Mouse (Mus musculus): ENCODE measurements around the gene Map3k20.

Map3k20 gene

DNA sequence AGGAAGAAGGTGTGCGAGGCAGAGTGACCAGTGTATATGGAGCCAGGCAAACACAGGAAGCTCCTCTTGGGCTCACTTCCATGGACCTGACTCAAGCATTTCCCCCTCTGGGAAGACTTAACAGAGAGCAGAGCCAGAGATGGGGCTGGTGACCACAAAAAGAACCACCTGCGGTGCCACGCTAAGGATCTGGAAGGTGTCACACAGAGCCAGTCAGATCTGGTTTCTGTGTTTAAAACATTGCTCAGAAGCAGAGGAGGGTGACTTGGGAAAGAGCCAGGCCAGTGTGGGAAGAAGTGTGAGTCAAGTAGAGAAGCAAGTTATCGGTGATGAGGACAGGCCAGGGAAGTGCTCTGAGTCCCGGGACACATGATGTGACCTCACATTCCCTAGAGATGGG is 135.1 kb downstream of the Map3k20 start:
- DNase-seq (ENCODE audit: low spot score in 2 of 2) = no peak

- no peak for DNase-seq (ENCODE audit: low spot score in 2 of 2)
Observed at GRCm38 (mm10) chr2:72424656-72425055, 139.2 kb downstream of the Map3k20 start.

DNA sequence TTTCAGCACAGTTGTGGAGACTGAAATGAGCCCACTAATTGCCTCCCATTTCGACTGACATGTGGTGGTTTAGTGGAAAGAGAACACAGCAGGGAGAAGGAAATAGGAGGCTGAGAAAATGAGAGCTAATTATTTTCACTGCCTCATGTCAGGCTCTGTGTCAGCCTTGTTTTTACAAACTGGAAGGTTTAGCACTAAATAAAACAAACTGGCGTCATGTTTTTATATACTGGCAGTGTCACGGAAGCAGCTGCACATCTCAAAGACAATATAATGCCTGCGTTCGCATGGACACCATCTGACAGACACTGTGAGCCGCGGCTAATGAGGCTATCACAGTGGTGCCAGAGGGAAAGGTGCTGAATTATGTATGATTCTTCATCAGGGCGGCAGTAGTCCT is 141.3 kb downstream of the Map3k20 start:
- DNase-seq (ENCODE audit: low spot score in 2 of 2) = peak in 1 of 2 experiments; percentile 21

GRCm38 (mm10) chr2:72427288-72427687 is 141.9 kb downstream of the Map3k20 start:
- DNase-seq (ENCODE audit: low spot score in 2 of 2) = no peak

GRCm38 (mm10) chr2:72438941-72439533 is 153.6 kb downstream of the Map3k20 start:
- DNase-seq (ENCODE audit: low spot score in 2 of 2) = no peak

DNA sequence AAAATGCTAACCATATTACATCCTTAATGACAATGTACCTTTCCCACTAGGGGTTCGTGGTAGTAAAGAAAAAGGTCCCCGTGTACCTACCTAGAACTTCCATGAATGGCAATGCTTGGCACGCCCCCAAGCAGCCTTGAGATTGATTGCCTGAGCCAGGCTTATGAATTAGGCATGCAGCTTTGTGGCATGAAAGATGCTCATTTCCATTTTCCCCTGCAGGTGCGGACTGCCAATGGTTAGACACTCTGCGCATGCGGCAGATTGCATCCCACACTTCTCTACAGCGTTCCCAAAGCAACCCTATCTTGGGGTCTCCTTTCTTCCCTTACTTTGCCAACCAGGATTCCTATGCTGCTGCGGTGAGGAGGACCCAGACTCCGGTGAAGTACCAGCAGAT is 155.6 kb downstream of the Map3k20 start:
- no peak for DNase-seq (ENCODE audit: low spot score in 2 of 2)

DNA sequence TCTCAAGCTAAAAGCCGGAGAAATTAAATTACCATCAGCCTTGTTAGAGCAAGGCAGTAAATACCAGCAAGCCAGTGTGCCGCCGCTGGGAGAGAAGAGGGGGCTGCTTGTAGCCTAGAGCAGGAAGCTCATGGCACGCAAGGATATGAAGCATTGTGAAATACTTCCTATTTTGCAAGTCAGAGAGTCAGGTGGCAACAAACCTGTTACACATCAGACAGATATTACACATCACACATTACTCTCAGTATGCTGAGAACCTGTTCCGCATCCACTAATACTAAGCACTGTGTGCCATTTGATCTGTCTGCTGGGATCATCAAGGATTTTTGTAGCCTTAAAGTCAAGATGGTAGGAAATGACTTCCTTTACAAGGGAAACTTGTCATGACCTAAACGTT is 157.4 kb downstream of the Map3k20 start:
- no peak for DNase-seq (ENCODE audit: low spot score in 2 of 2)

DNA sequence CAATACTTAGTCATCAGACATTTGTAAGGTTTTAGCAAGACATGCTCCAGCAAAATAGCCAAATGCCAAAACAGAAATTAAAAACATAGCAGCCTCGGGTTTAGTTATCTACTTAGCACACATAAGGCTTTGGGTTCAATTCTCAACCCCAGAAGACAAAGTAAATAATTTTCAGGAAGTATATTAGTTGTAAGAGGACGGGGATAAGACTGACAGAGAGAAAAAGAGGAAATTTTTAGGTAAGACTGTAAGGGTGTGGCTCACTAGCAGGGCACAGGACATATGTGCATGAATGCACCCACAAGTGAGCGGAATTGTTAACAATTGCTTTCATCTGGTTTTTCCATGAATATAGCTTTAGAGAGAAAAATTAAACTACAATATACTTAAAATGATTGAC is 158.5 kb downstream of the Map3k20 start:
- no peak for DNase-seq (ENCODE audit: low spot score in 2 of 2)

GRCm38 (mm10) chr2:72446106-72446505 is 160.7 kb downstream of the Map3k20 start:
- DNase-seq (ENCODE audit: low spot score in 2 of 2) = no peak

- DNase-seq (ENCODE audit: low spot score in 2 of 2) = no peak
Observed at GRCm38 (mm10) chr2:72446615-72447014, 161.2 kb downstream of the Map3k20 start.

DNA sequence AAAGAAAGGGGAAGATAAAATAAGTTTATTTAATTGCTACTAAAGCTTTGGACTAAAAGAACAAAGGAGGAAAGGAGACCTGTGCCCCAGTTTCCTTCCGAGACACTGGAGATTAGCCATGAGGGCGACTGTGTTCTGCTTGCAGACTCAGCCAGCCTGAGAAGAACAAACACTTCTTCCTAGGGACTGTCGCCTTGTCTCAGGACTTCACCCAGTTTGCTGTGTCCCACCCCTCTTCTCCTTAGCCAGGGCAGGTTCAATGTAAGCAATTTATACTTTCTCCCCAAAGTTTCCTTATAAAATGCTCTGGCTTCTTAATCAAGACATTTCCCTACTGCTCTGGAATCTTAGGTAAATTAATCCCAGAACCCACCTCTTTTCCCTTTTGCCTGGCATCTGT is 168.1 kb downstream of the Map3k20 start:
- no peak for DNase-seq (ENCODE audit: low spot score in 2 of 2)

DNA sequence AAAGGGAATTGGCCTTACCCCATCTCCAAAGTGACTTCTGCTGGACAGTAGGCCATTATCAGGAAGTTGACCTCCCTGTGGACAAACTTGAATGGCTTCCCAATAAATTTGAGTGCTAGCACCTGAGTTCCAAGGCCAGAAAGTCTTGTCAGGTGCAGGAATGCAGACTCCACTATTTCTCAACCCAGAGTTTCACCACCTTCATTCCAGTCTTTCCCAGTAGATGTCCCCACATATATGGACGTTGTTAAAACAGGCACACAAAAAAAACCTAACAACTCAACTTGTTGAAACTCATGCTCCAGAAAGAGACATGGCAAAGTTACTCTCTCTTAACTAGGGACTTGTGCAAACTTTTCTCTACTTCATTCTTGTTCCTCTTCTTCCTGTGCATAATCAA is 170.8 kb downstream of the Map3k20 start:
- no peak for DNase-seq (ENCODE audit: low spot score in 2 of 2)

DNA sequence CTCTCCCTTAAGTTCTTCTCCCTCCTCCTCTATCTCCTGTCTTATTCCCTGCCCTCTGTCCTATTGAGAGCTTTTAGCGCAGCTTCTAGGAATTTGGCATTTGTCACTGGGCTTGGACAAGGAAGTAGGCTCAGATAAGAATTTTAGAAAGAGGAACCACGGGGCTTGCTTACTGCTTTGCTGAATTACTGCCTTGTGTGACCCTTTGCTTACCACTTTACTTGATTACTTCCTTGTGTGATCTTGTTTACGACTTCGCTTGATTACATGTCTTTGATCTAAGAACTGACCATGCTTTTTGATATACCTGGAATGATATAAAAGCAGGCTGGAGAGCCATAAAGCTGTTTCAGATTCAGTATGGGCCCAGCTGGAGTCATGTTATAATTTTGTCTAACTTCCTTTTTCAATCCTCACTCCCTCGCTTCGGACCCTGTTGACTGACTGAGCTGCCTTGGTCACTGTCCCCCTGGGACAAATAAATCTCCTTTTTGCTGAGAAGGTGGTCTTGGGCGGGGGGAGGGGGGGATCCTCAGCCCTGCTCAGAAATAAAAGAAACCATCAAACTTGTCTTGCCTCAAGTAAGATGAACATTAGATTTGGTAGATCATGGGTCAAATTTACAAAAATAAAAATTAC is 179.1 kb downstream of the Map3k20 start:
- DNase-seq (ENCODE audit: low spot score in 2 of 2) = no peak

- DNase-seq (ENCODE audit: low spot score in 2 of 2) = no peak
Observed at GRCm38 (mm10) chr2:72467604-72468003, 182.2 kb downstream of the Map3k20 start.

- DNase-seq (ENCODE audit: low spot score in 2 of 2) = no peak
Observed at GRCm38 (mm10) chr2:72471415-72472070, 186.1 kb downstream of the Map3k20 start.

DNA sequence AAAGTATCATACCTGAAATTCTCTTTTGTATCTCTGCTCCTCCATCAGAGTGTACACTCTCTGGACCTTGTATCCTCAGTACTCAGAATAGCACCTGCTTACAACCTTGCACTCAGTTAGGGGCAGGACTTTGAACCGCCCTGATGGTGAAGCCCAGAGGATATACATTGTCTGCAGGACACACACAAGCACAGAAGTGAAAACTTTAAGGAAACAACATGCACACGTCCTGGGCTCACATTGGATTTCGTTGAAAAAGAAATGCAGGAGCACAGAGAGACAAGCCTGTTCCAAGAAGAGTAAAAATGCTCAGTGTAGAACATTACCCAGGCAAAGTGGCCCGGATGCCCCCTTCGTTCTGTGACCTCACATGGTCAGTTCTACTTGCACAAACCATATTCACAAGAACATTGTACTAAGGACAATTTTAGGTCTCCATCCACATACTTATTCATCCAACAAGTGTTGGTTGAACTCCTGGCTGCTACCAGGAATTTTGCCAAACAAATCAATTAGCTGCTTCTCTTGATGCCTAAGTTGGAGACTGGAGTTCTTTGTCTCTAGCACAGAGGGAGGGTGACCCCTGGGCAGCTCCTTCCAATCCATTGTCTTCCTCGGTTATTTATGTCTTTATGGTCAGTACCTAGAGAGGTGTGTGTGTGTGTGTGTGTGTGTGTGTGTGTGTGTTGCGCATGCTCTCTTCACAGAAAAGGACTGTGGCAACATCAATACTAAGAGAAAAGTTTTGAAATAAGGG is 189.3 kb downstream of the Map3k20 start:
- no peak for DNase-seq (ENCODE audit: low spot score in 2 of 2)

DNA sequence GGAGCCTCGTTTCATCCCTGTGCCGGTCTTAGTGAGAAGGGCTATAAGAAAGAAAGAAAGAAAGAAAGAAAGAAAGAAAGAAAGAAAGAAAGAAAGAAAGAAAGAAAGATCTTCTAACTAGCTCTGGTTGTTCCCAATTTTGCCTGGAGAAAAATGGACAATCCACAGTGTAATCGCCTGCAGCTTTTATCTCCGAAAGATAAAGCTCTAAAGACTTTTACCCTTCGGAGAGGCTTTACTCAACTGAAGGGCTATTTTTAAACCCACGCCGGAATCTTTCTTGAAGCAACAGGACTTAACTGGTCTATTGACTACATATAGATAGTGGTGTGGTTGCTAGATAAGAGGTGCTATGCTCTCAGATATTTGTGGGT is 190.0 kb downstream of the Map3k20 start:
- no peak for DNase-seq (ENCODE audit: low spot score in 2 of 2)

- peak; percentile 29 to 63 for DNase-seq (ENCODE audit: low spot score in 2 of 2)
Observed at GRCm38 (mm10) chr2:72475797-72476485, 190.5 kb downstream of the Map3k20 start, which contains the start of gene Cdca7. Gene Cdca7, plus strand, starts transcription at chr2:72476159.

DNA sequence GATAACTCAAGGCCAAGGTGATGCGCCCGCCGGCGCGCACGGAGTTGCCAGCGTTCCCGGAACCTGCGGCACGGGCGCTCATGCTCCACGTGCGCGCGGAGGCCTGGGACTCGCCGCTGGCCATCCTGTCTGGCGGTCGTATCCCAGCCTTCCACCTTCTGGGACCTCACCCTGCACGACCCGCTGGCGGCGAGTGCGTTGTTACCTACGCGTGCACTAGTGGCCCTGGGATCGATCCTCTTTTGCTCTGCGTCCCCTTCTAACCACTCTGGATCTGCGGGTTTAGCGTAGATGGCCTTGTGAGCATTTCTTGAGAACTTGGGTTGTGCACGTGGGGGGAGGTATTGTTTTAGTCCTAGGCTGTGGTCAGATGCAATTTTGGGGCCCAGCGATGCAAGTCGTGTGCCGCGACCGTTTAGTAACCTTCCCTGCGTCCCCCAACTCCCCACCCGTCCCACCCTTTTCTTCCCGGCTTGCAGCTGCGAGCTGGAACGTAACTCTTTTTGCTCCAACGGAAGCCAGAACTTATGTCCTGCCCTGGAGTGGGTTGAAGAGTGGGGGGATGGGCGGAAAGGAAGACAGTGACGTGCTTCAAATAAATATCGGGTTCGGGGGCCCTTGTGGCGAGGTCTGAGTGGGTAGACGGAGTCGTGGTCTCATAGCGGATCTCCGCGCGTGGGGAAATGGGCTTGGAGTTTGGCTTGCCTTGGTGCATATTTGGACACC is 191.2 kb downstream of the Map3k20 start:
- no peak for DNase-seq (ENCODE audit: low spot score in 2 of 2)

DNA sequence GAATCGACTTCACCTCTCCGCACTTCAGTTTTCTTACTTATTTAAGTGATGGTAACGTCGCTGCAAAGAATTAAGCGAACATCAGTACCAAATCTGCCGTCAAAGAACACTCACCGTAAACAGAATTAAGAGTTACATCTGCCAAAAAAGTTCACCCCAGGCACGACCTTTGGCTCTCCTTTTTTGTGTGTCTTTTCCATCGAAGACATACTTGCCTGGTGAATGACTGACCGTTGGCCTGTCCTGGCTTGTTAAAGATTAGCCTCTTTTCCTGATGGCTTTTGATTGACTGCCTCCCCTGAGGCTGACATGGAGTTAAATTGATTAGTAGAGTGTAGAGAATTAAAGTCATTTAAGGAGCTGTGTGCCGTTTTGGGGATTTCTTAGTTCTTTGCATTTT is 191.8 kb downstream of the Map3k20 start:
- no peak for DNase-seq (ENCODE audit: low spot score in 2 of 2)

DNA sequence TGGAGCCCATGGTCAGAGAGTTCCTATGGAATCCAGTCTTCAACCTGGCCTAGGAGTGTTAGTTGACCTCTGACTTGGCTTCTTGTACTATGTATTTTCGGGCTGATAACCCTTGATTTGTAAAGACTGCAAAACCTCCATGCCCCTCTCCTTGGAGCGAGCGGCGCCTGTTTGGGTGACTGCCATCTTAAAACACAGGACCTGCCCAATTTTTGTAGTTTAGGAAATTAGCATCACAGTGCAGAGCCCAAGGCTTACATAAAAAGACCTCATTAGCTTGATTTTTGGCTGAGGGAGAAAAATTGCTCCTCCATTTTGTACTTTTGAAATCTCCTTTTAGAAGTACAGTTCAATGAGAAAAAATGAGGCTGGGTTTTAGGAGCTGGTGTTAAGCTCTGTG is 192.7 kb downstream of the Map3k20 start:
- no peak for DNase-seq (ENCODE audit: low spot score in 2 of 2)
